Mouse (Mus musculus): ENCODE measurements around the gene Nol11. TPM values are rescaled to one million over a fixed set of nuclear protein-coding genes. Genes with fewer than 3 reads are reported as not detected.
"Not testable (repeated sequence)": the region's sequence is repeated elsewhere in the genome, so short reads cannot be mapped to it uniquely, and the experiment has no call there.

The Nol11 gene
- polyA plus RNA-seq, 1 experiment from 2014 or later: 44.3 TPM

DNA sequence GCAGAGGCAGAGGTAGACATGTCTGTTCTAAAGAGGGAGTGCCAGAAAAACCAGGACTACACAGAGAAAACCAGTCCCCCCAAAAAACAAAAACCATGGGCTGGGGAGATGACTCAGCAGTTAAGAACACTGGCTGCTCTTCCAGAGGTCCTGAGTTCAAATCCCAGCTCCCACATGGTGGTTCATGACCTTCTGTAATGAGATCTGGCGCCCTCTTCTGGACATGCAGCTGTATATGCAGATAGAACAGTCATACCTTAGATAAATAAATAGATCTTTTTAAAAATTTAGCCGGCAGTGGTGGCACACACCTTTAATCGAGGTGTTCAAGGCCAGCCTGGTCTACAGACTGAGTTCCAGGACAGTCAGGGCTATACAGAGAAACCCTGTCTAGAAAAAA is 50.5 kb downstream of the Nol11 start:
- H3K27me3 ChIP-seq (ENCODE audit: control insufficient read depth, insufficient read depth, low read length): no peaks in the 10 kb centered on the region
- H3K4me3 ChIP-seq (replicated peaks; ENCODE audit: low read length): no peak overlapping the region
- ATAC-seq (ENCODE audit: low FRiP score) (no peak), DNase-seq (ENCODE audit: low spot score) (no peak)
- WGBS: 76% methylated on average over 3 of the region's 3 CpGs
- H3K9ac ChIP-seq: no peak overlapping the region
- no peak overlapping the region for H3K4me2 ChIP-seq (replicated peaks)
- H3K27ac ChIP-seq: no peak overlapping the region
- no peaks in the 10 kb centered on the region for H3K36me3 ChIP-seq (replicated peaks; ENCODE audit: control insufficient read depth, insufficient read depth)
- no peaks in the 10 kb centered on the region for H3K9me3 ChIP-seq (ENCODE audit: control insufficient read depth, low read length)
- H3K4me1 ChIP-seq (replicated peaks; ENCODE audit: control insufficient read depth, insufficient read depth, low read length): no peaks in the 10 kb centered on the region

GRCm38 (mm10) chr11:107137593-107137992 is 51.6 kb downstream of the Nol11 start:
- Histone ChIP-seq H3K27ac (no peak overlapping the region), H3K4me3 (replicated peaks; ENCODE audit: low read length) (no peak overlapping the region), H3K9ac (no peak overlapping the region), H3K9me3 (ENCODE audit: control insufficient read depth, low read length) (no peaks in the 10 kb centered on the region), H3K27me3 (ENCODE audit: control insufficient read depth, insufficient read depth, low read length) (no peaks in the 10 kb centered on the region), H3K36me3 (replicated peaks; ENCODE audit: control insufficient read depth, insufficient read depth) (no peaks in the 10 kb centered on the region), H3K4me2 (replicated peaks) (no peak overlapping the region), H3K4me1 (replicated peaks; ENCODE audit: control insufficient read depth, insufficient read depth, low read length) (no peaks in the 10 kb centered on the region)
- ATAC-seq (ENCODE audit: low FRiP score) (no peak), DNase-seq (ENCODE audit: low spot score) (no peak)
- 94% methylated on average over 6 of the region's 6 CpGs for WGBS

GRCm38 (mm10) chr11:107136458-107136857 is 52.7 kb downstream of the Nol11 start:
- not testable (repeated sequence) for H3K4me1 ChIP-seq (replicated peaks; ENCODE audit: control insufficient read depth, insufficient read depth, low read length); ATAC-seq (ENCODE audit: low FRiP score)
- WGBS: 94% methylated on average over 10 of the region's 10 CpGs

GRCm38 (mm10) chr11:107135741-107136140 is 53.4 kb downstream of the Nol11 start:
- whole genome bisulfite sequencing: 57% methylated on average over 3 of the region's 3 CpGs
- ATAC-seq (ENCODE audit: low FRiP score) (no peak), DNase-seq (ENCODE audit: low spot score) (no peak)
- Histone ChIP-seq H3K9me3 (ENCODE audit: control insufficient read depth, low read length) (no peaks in the 10 kb centered on the region), H3K9ac (no peak overlapping the region), H3K27ac (no peak overlapping the region), H3K27me3 (ENCODE audit: control insufficient read depth, insufficient read depth, low read length) (no peaks in the 10 kb centered on the region), H3K36me3 (replicated peaks; ENCODE audit: control insufficient read depth, insufficient read depth) (no peaks in the 10 kb centered on the region), H3K4me2 (replicated peaks) (no peak overlapping the region), H3K4me1 (replicated peaks; ENCODE audit: control insufficient read depth, insufficient read depth, low read length) (no peaks in the 10 kb centered on the region), H3K4me3 (replicated peaks; ENCODE audit: low read length) (no peak overlapping the region)

More at GRCm38 (mm10) chr11:107136458-107136857, 52.7 kb downstream of the Nol11 start:
- H3K36me3 ChIP-seq (replicated peaks; ENCODE audit: control insufficient read depth, insufficient read depth); H3K9ac ChIP-seq; H3K27me3 ChIP-seq (ENCODE audit: control insufficient read depth, insufficient read depth, low read length); H3K4me2 ChIP-seq (replicated peaks); H3K4me3 ChIP-seq (replicated peaks; ENCODE audit: low read length); H3K9me3 ChIP-seq (ENCODE audit: control insufficient read depth, low read length); DNase-seq (ENCODE audit: low spot score); H3K27ac ChIP-seq: not testable (repeated sequence)

GRCm38 (mm10) chr11:107132426-107132825 is 56.8 kb downstream of the Nol11 start:
- H3K9me3 ChIP-seq (ENCODE audit: control insufficient read depth, low read length): no peaks in the 10 kb centered on the region
- peak overlapping the region; percentile 98; the same call in 1 of the 2 replicates for H3K27ac ChIP-seq
- peak overlapping the region; percentile 63 for H3K4me2 ChIP-seq (replicated peaks)
- DNase-seq (ENCODE audit: low spot score) (no peak), ATAC-seq (ENCODE audit: low FRiP score) (peak; percentile 54; the same call in 1 of the 2 replicates)
- H3K4me1 ChIP-seq (replicated peaks; ENCODE audit: control insufficient read depth, insufficient read depth, low read length): peaks cover 19% of the 10 kb centered on the region
- under 1% methylated on average over 16 of the region's 16 CpGs for WGBS
- peak overlapping the region; percentile 93 for H3K4me3 ChIP-seq (replicated peaks; ENCODE audit: low read length)
- no peaks in the 10 kb centered on the region for H3K36me3 ChIP-seq (replicated peaks; ENCODE audit: control insufficient read depth, insufficient read depth)
- H3K9ac ChIP-seq: peak overlapping the region; percentile 98
- H3K27me3 ChIP-seq (ENCODE audit: control insufficient read depth, insufficient read depth, low read length): no peaks in the 10 kb centered on the region

GRCm38 (mm10) chr11:107131749-107132421 is 57.3 kb downstream of the Nol11 start, which contains the start of gene Bptf:
TSS of gene Bptf (minus strand) at chr11:107132127.
- peak; percentile 97 for ATAC-seq (ENCODE audit: low FRiP score)

GRCm38 (mm10) chr11:107130879-107131748 is 58.1 kb downstream of the Nol11 start:
- H3K27ac ChIP-seq: peak overlapping the region; percentile 98
- peak; percentile 54 for DNase-seq (ENCODE audit: low spot score)
- ATAC-seq (ENCODE audit: low FRiP score): peak; percentile 61
- peak overlapping the region; percentile 63 for H3K4me2 ChIP-seq (replicated peaks)
- H3K9ac ChIP-seq: peak overlapping the region; percentile 98
- no peaks in the 10 kb centered on the region for H3K9me3 ChIP-seq (ENCODE audit: control insufficient read depth, low read length)
- H3K4me1 ChIP-seq (replicated peaks; ENCODE audit: control insufficient read depth, insufficient read depth, low read length): peaks cover 19% of the 10 kb centered on the region
- whole genome bisulfite sequencing: under 1% methylated on average over 45 of the region's 65 CpGs
- H3K4me3 ChIP-seq (replicated peaks; ENCODE audit: low read length): peak overlapping the region; percentile 93
- no peaks in the 10 kb centered on the region for H3K36me3 ChIP-seq (replicated peaks; ENCODE audit: control insufficient read depth, insufficient read depth)
- H3K27me3 ChIP-seq (ENCODE audit: control insufficient read depth, insufficient read depth, low read length): no peaks in the 10 kb centered on the region

More at GRCm38 (mm10) chr11:107131749-107132421, 57.3 kb downstream of the Nol11 start, which contains the start of gene Bptf:
- WGBS: under 1% methylated on average over 26 of the region's 94 CpGs
- H3K9me3 ChIP-seq (ENCODE audit: control insufficient read depth, low read length): no peaks in the 10 kb centered on the region
- peak within 1 kb of the TSS; percentile 98 for H3K9ac ChIP-seq
- no peaks in the 10 kb centered on the region for H3K36me3 ChIP-seq (replicated peaks; ENCODE audit: control insufficient read depth, insufficient read depth)
- peak within 1 kb of the TSS; percentile 98 for H3K27ac ChIP-seq
- H3K4me2 ChIP-seq (replicated peaks): peak within 1 kb of the TSS; percentile 63
- peak within 1 kb of the TSS; percentile 93 for H3K4me3 ChIP-seq (replicated peaks; ENCODE audit: low read length)
- peaks cover 19% of the 10 kb centered on the region for H3K4me1 ChIP-seq (replicated peaks; ENCODE audit: control insufficient read depth, insufficient read depth, low read length)
- DNase-seq (ENCODE audit: low spot score): peak; percentile 90
- H3K27me3 ChIP-seq (ENCODE audit: control insufficient read depth, insufficient read depth, low read length): no peaks in the 10 kb centered on the region

DNA sequence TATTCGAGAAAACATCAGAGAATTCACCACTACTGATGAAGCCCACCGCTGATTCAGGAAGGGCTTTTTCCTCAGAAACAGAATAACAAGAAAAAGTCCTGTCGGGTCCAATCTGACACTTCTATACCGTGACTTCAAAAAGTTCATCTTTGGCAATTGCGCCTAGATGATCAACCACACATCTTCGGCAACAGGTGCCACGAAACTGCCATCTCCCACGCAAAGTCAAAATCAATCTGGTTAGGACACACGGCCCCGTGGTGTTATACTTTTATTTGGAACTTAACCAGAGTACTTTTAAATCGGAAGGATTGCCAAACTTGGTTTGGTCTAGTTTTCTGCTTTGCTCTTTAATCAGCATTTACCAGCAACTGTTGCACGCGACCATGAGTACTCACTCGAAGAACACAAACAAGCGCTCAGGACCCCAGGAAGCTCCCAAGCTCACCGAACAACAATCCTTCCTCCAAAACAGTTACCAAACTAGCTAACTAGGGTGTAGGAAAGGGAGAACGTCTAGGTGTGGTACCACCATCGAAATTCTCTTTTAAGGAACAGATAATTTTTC is 58.9 kb downstream of the Nol11 start:
- H3K4me3 ChIP-seq (replicated peaks; ENCODE audit: low read length): peak overlapping the region; percentile 93
- H3K9ac ChIP-seq: peak overlapping the region; percentile 98
- 2% methylated on average over 18 of the region's 18 CpGs for WGBS
- H3K4me2 ChIP-seq (replicated peaks): peak overlapping the region; percentile 63
- H3K36me3 ChIP-seq (replicated peaks; ENCODE audit: control insufficient read depth, insufficient read depth): no peaks in the 10 kb centered on the region
- DNase-seq (ENCODE audit: low spot score) (no peak), ATAC-seq (ENCODE audit: low FRiP score) (no peak)
- H3K27ac ChIP-seq: peak overlapping the region; percentile 98
- H3K27me3 ChIP-seq (ENCODE audit: control insufficient read depth, insufficient read depth, low read length): no peaks in the 10 kb centered on the region
- H3K9me3 ChIP-seq (ENCODE audit: control insufficient read depth, low read length): no peaks in the 10 kb centered on the region
- H3K4me1 ChIP-seq (replicated peaks; ENCODE audit: control insufficient read depth, insufficient read depth, low read length): peaks cover 19% of the 10 kb centered on the region

DNA sequence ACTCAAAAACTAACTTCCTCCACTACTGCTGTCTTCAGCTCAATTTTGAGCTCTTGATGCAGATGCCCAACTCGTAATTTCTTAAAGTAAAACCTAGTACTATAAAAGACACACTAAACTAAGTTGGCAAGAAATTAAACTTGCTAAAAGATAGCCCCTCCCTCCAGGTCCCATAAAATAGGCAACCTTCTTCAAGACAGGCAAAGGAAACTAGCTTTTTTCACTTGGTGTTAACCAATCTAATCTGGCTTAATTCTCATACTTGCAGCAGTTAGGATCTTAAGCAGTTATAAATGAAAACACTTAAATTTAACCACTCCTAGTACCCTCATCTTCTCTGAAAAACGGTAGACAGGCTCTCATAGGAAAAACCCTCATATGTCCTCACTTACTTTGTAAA is 59.5 kb downstream of the Nol11 start:
- no peak for ATAC-seq (ENCODE audit: low FRiP score)
- WGBS: 34% methylated on average over 2 of the region's 2 CpGs
- DNase-seq (ENCODE audit: low spot score): no peak

More for the DNA sequence above, 59.5 kb downstream of the Nol11 start:
- peak overlapping the region; percentile 93 for H3K4me3 ChIP-seq (replicated peaks; ENCODE audit: low read length)
- peaks cover 23% of the 10 kb centered on the region for H3K4me1 ChIP-seq (replicated peaks; ENCODE audit: control insufficient read depth, insufficient read depth, low read length)
- no peaks in the 10 kb centered on the region for H3K36me3 ChIP-seq (replicated peaks; ENCODE audit: control insufficient read depth, insufficient read depth)
- H3K9me3 ChIP-seq (ENCODE audit: control insufficient read depth, low read length): no peaks in the 10 kb centered on the region
- 0 out of 2 replicates have a peak overlapping the region, but pooled peaks have one; percentile 98 for H3K9ac ChIP-seq
- H3K27me3 ChIP-seq (ENCODE audit: control insufficient read depth, insufficient read depth, low read length): no peaks in the 10 kb centered on the region
- peak overlapping the region; percentile 63 for H3K4me2 ChIP-seq (replicated peaks)
- no peak overlapping the region for H3K27ac ChIP-seq

Measured in hindbrain, embryonic 14.5 days (tissue).